Mouse (Mus musculus) frontal cortex, adult (tissue): ENCODE results near the gene Scin.
A peak's percentile ranks its signal among the peaks of the same experiment; 100 is the strongest.

Experiments used
- ATAC-seq: cut with Nextera tagmentation; 2 replicates; pipeline ENCODE4 v1.9.2; 2017; ENCODE audit warnings: mild to moderate bottlenecking, moderate library complexity, mixed read lengths; ENCODE audit not compliant: low TSS enrichment

Scin gene

DNA sequence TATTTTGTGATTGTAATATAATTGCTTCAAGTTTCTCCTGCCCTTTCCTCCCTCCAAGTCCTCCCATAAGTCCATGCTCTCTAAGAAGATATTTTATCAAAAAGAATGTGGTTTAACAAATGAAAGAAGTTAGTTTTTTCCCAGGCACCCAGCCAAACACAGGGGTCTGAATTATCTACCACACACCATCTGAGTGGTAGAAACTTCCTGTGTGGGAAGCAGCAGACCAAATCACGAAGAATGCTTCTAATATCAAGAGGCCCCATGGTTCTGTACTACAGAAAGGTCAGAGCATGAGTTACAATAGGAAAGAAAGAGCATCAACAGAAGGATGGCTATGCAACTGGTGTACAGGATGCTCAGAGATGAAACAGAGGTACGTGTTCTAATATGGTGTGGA, 25.9 kb downstream of the Scin start:
- ATAC-seq, result no peak

DNA sequence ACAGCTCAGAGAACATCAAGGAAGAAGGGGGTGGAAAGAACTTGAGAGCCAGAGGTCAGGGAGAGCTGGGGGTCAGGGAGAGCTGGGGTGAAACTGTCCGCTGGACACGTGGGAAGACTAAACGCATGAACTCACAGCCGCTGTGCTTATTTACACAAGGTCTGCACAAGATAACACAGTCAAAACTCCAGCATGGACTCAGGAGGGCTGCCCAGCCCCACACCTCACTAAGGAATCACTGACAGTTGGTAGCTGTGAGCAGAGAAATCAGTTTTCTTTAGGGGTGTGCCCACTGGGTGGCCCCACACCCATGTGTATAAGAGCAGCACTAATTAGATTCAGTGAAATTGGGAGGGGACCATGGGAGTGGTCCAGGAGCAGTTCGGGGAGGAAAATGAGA, 27.2 kb downstream of the Scin start:
- ATAC-seq, result no peak

DNA sequence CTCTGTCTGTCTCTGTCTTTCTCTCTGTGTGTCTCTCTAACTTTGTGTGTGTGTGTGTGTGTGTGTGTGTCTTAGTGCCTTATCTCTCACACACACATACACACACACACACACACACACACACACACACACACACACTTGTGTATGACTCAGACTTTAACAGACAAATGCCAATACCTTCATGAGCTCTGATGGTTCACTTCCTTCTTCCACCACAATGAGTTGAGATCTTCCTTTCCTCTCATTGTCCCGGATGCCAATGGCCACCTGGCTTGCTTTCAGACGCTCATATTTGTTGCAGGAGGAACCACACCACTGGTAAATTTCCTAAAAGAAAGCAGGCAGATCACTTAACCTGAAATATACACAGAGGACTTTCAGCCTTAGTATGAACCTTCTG, 29.3 kb downstream of the Scin start:
- no peak for ATAC-seq

GRCm38 (mm10) chr12:40102359-40102758, 31.7 kb downstream of the Scin start:
- ATAC-seq, result no peak

DNA sequence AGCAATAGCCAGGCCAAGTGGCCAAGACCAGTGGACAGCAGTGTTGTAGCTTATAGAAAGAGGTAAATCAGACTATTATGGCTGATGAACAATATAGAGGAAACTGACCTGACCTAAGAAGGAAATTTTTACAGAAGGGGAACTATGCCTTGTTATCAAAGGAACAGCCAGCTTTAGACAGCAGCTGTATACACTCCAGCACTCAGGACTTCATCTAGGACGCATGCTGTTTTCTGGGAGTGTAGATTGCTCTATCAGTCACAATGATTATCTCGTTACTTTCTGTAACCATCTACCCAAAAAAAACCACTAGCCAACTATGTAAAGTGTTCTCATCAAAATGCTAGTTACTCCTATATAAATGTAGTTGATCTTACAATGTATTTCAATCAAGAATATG, 34.6 kb downstream of the Scin start:
- no peak for ATAC-seq

GRCm38 (mm10) chr12:40097449-40097848, 36.6 kb downstream of the Scin start:
- no peak for ATAC-seq

- ATAC-seq, result no peak
Observed at GRCm38 (mm10) chr12:40097023-40097422, 37.0 kb downstream of the Scin start.

GRCm38 (mm10) chr12:40096453-40096852, 37.6 kb downstream of the Scin start:
- ATAC-seq, result no peak

GRCm38 (mm10) chr12:40090017-40090416, 44.0 kb downstream of the Scin start:
- no peak for ATAC-seq

GRCm38 (mm10) chr12:40085731-40086322, 48.2 kb downstream of the Scin start:
- ATAC-seq, result peak; percentile 79

- ATAC-seq, result peak; percentile 76
Observed at GRCm38 (mm10) chr12:40082453-40083238, 51.4 kb downstream of the Scin start.

- ATAC-seq, result no peak
Observed at GRCm38 (mm10) chr12:40082048-40082447, 52.0 kb downstream of the Scin start.

- ATAC-seq, result no peak
Observed at GRCm38 (mm10) chr12:40073660-40074059, 60.4 kb downstream of the Scin start.

GRCm38 (mm10) chr12:40047024-40047423, 87.0 kb downstream of the Scin start:
- ATAC-seq, result peak; percentile 93

GRCm38 (mm10) chr12:40043816-40044585, 90.0 kb downstream of the Scin start:
- no peak for ATAC-seq

GRCm38 (mm10) chr12:40040067-40040466, 94.0 kb downstream of the Scin start:
- no peak for ATAC-seq

GRCm38 (mm10) chr12:40037876-40038463, 96.1 kb downstream of the Scin start, which contains the start of gene Arl4a:
Arl4a (minus strand) TSS chr12:40038025.
- peak; percentile 80 for ATAC-seq

- peak; percentile 92 for ATAC-seq
Observed at GRCm38 (mm10) chr12:40037226-40037813, 96.7 kb downstream of the Scin start.

- ATAC-seq, result no peak
Observed at GRCm38 (mm10) chr12:40036666-40037065, 97.4 kb downstream of the Scin start.

DNA sequence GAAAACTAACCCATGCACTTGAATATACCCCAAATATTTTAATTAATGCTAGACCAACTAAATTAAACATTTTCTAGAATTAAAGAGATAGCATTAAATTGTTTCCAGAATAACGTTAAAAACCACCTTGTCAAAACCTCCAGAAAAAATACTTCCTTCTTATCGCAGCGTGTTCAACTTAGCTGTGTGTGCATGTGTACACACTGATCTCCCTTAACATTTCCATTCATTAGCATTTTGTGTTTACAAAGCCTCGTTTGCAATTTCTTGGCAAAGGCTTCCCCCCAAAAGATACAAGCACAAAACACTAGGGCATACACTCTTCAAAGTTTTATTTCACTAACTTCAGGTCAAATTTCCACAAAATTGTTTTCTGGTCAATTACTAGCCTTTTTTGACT, 98.5 kb downstream of the Scin start:
- ATAC-seq, result no peak

DNA sequence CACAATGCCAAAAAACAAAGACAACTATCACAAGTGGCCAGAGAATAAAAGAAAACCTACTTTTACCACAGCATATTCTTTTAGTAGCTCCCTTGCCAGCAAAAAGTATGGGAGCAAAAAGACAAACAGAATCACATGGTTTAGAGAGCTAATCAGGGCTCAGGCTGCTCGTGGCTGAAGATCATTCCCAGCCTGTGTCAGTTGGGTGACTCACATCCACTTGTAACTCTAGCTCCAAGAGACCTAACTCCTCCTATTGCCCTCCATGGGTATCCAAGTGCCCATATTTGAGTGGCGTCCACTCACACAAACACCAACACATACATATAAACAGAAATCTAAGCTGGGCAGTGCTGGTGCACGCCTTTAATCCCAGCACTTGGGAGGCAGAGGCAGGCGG, 104.8 kb downstream of the Scin start:
- no peak for ATAC-seq

DNA sequence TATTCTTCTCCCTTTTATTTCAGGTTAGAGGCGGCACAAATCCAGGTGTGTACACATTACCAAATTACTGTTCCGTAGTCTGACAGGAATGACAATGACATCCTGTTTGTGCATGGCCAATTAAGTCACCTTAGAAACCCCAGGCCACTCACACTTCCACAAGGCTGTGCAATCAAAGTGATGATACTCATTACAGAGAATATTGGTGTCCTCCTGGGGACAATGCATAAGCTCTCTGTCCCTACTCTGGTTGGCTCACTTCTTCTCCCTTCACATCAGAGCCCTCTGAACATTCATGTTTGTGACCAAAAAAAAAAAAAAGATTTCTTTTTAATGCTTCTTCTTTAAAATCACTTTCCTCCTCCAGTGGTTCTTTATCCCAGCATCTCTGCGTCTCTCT, 106.2 kb downstream of the Scin start:
- no peak for ATAC-seq
